Mouse (Mus musculus) heart, embryonic 14.5 days (tissue): ENCODE measurements around the gene Agpat2. TPM values are rescaled to one million over a fixed set of nuclear protein-coding genes. Genes with fewer than 3 reads are reported as not detected.
A peak's percentile ranks its signal among the peaks of the same experiment; 100 is the strongest.

Source experiments
- ATAC-seq: fragments of 200-750 bp; cut with Nextera tagmentation; 2 replicates; pipeline ENCODE4 v1.8.0; 2017; ENCODE audit warnings: low read depth, moderate TSS enrichment; ENCODE audit not compliant: insufficient number of reproducible peaks, insufficient read depth, low FRiP score
- H3K27ac ChIP-seq, 2 experiments: fragments of 200-500 bp in 1 of 2; fragments of 300-500 bp in 1 of 2; sonication (generic) in 1 of 2; replicated peaks in 1 of 2; 2 replicates each; pipeline ENCODE4 v1.5.1; 2012 to 2014; ENCODE audit warnings: low read depth in 2 of 2, low read length in 2 of 2, control low read depth in 1 of 2, mild to moderate bottlenecking in 1 of 2, mixed read lengths in 1 of 2; ENCODE audit not compliant: control insufficient read depth in 1 of 2, insufficient read depth in 1 of 2
- H3K27me3 ChIP-seq: fragments of 300-500 bp; sonication (generic); 2 replicates; pipeline ENCODE4 v1.6.1; 2014; ENCODE audit warnings: mild to moderate bottlenecking, low read length, control low read depth; ENCODE audit not compliant: control insufficient read depth, insufficient read depth
- H3K36me3 ChIP-seq: fragments of 300-500 bp; sonication (generic); 2 replicates; pipeline ENCODE4 v1.6.1; 2014; ENCODE audit warnings: mild to moderate bottlenecking, control low read depth, low read length, mixed read lengths; ENCODE audit not compliant: control insufficient read depth, insufficient read depth
- H3K4me1 ChIP-seq, 2 experiments: fragments of 200-500 bp in 1 of 2; fragments of 300-500 bp in 1 of 2; sonication (generic) in 1 of 2; 2 replicates each; pipeline ENCODE4 v1.6.1; 2012 to 2014; ENCODE audit warnings: low read length in 2 of 2, control low read depth in 1 of 2, mixed read lengths in 1 of 2; ENCODE audit not compliant: control insufficient read depth in 2 of 2, insufficient read depth in 2 of 2
- H3K4me2 ChIP-seq: fragments of 300-500 bp; sonication (generic); 2 replicates; pipeline ENCODE4 v1.6.1; 2014; ENCODE audit warnings: mild to moderate bottlenecking, low read length
- H3K4me3 ChIP-seq, 2 experiments: fragments of 200-500 bp in 1 of 2; fragments of 300-500 bp in 1 of 2; sonication (generic) in 1 of 2; 2 replicates each; pipeline ENCODE4 v1.5.1; 2012 to 2014; ENCODE audit warnings: low read length in 2 of 2, mild to moderate bottlenecking in 2 of 2, control low read depth in 1 of 2, low read depth in 1 of 2, moderate library complexity in 1 of 2; ENCODE audit not compliant: control insufficient read depth in 1 of 2, insufficient read depth in 1 of 2
- H3K9ac ChIP-seq: fragments of 300-500 bp; sonication (generic); 2 replicates; pipeline ENCODE4 v1.6.1; 2014; ENCODE audit warnings: mild to moderate bottlenecking, low read length
- H3K9me3 ChIP-seq: fragments of 300-500 bp; sonication (generic); 2 replicates; pipeline ENCODE4 v1.6.1; 2016; ENCODE audit warnings: low read length, control low read depth; ENCODE audit not compliant: control insufficient read depth
- whole genome bisulfite sequencing: fragments of 180-500 bp; shearing (Covaris S2); extraction: QIAGEN DNeasy Blood & Tissue Kit; methylation state at CpG from one replicate; pipeline ENCODE4 v1.1.7; 2014; 5-methylcytosine and 5-hydroxymethylcytosine counted together
- polyA plus RNA-seq: library from polyadenylated mRNA; unstranded; fragments of >200 nt; fragmentation: Nextera tagmentation; extraction: Ambion mirVana; gene quantifications from 2 replicates; pipeline ENCODE4 v1.2.1, GENCODE M21; 2014

The Agpat2 gene
- polyA plus RNA-seq, 1 experiment from 2014 or later: 24.7 TPM

GRCm38 (mm10) chr2:26638572-26638971 is 34.4 kb upstream of the Agpat2 start:
- H3K36me3 ChIP-seq: peaks cover 54% of the 10 kb centered on the region
- peak overlapping the region; percentile 66 to 94; a peak in 3 of 4 replicates for H3K4me3 ChIP-seq
- peak overlapping the region; percentile 87 for H3K4me2 ChIP-seq
- peak overlapping the region; percentile 97 for H3K9ac ChIP-seq
- H3K4me1 ChIP-seq: peaks cover 13 to 20% of the 10 kb centered on the region in 2 experiments
- H3K9me3 ChIP-seq: no peaks in the 10 kb centered on the region
- ATAC-seq: no peak
- 75% methylated on average over 5 of the region's 5 CpGs for WGBS
- H3K27me3 ChIP-seq: no peaks in the 10 kb centered on the region
- H3K27ac ChIP-seq: no peak overlapping the region; a peak in 1 of 4 replicates

- no peaks in the 10 kb centered on the region for H3K27me3 ChIP-seq
- H3K4me2 ChIP-seq: peak overlapping the region; percentile 87
- ATAC-seq: no peak
- no peak overlapping the region for H3K9ac ChIP-seq
- peak overlapping the region in 1 of 2 experiments; percentile 66; a peak in 1 of 4 replicates for H3K4me3 ChIP-seq
- H3K4me1 ChIP-seq: peaks cover 13 to 20% of the 10 kb centered on the region in 2 experiments
- 78% methylated on average over 5 of the region's 5 CpGs for WGBS
- peaks cover 54% of the 10 kb centered on the region for H3K36me3 ChIP-seq
- no peaks in the 10 kb centered on the region for H3K9me3 ChIP-seq
- no peak overlapping the region for H3K27ac ChIP-seq
Measured at GRCm38 (mm10) chr2:26638039-26638438, 33.8 kb upstream of the Agpat2 start.

DNA sequence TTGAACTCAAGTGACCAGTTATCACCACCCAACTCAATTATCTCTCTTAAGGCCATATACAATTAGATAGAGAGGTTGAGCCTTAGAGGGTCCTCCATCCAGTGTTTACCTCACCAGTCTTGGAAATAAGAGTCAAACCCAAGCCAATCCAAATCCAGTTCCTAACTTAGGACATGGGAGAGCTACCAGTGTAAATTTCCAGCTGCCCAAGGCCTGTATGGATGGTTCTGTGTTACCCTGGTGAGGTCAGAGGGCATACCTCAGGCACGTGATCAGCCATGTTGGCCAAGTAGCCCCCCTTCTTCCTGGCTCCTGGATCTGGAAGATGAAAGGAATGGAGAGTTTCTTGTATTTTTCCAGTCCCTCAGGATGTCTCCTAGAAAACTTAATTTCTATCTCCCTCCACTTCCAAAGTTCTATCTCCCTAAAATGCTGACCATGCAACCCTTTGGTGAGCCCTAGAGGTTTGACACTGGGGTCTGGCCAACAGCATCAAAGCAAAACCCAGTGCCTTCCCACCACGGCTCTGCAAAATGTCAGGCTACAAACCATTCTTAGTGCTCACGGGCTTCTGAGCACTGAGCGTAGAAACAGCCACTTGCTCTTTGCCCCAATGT is 33.2 kb upstream of the Agpat2 start:
- H3K36me3 ChIP-seq: peaks cover 54% of the 10 kb centered on the region
- H3K9ac ChIP-seq: no peak overlapping the region
- no peak overlapping the region for H3K27ac ChIP-seq
- ATAC-seq: no peak
- no peaks in the 10 kb centered on the region for H3K9me3 ChIP-seq
- H3K4me3 ChIP-seq: no peak overlapping the region
- 89% methylated on average over 4 of the region's 4 CpGs for WGBS
- peaks cover 13 to 20% of the 10 kb centered on the region in 2 experiments for H3K4me1 ChIP-seq
- H3K27me3 ChIP-seq: no peaks in the 10 kb centered on the region
- H3K4me2 ChIP-seq: no peak overlapping the region

DNA sequence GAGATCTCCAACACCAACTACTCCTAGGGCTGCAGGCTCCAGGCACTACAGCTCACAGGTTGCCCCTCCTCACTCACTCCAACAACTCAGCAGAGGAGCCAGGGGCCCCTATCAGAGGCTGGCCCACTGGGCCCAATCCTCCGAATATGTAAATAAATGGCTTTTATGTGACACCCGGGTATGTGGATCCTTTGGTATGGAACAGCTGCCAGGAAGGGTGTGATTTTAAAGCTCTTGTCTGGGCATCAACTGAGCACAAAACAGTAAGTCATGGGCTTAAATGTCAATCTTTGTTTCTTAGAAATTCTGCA is 32.1 kb upstream of the Agpat2 start:
- WGBS: 57% methylated on average over 2 of the region's 2 CpGs
- Histone ChIP-seq H3K27ac (no peak overlapping the region), H3K36me3 (peaks cover 54% of the 10 kb centered on the region), H3K9me3 (no peaks in the 10 kb centered on the region), H3K4me1 (peaks cover 13 to 20% of the 10 kb centered on the region in 2 experiments), H3K27me3 (no peaks in the 10 kb centered on the region), H3K4me2 (no peak overlapping the region), H3K4me3 (no peak overlapping the region), H3K9ac (no peak overlapping the region)
- ATAC-seq: no peak

- H3K4me2 ChIP-seq: no peak overlapping the region
- no peak overlapping the region for H3K4me3 ChIP-seq
- H3K4me1 ChIP-seq: peaks cover 13 to 20% of the 10 kb centered on the region in 2 experiments
- WGBS: 72% methylated on average over 21 of the region's 21 CpGs
- no peak overlapping the region for H3K9ac ChIP-seq
- H3K27me3 ChIP-seq: no peaks in the 10 kb centered on the region
- H3K27ac ChIP-seq: no peak overlapping the region
- ATAC-seq: no peak
- H3K36me3 ChIP-seq: peaks cover 54% of the 10 kb centered on the region
- H3K9me3 ChIP-seq: no peaks in the 10 kb centered on the region
Measured at GRCm38 (mm10) chr2:26635489-26636324, 31.5 kb upstream of the Agpat2 start.

DNA sequence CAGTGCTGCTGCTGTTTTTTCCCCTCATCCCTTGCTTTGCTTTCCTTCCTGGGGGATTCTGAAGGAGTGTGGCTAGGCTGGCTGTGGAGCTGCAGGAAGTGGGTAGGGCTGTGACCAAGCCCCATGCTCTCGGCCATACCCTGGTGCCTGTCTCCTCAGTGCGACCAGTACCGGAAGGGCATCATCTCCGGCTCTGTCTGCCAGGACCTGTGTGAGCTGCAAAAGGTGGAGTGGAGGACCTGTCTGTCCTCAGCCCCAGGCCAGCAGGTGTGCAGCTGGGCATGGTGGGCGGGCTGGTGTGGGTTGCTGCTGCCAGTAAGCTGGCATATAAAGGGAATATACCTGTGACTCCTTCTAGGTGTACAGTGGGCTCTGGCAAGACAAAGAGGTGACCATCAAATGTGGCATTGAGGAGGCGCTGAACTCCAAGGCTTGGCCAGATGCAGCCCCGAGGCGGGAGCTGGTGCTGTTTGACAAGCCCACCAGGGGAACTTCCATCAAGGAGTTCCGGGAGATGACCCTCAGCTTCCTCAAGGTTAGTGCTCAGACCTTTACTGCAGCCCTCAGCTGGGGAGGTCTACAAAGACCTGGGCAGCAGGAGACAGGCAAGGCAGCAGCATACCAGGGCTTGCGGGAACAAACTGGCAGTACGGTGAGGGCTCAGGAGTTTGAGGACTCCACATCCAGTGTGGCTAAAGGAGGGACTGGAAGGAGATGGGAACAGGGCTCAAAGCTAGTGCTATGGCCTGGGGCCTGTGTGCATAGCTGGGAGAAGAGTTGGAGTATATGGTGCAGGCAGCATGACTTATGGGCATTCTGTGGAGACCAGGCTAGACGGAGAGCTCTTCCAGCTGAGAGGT is 30.6 kb upstream of the Agpat2 start:
- H3K36me3 ChIP-seq: peaks cover 54% of the 10 kb centered on the region
- 62% methylated on average over 12 of the region's 12 CpGs for WGBS
- H3K27ac ChIP-seq: no peak overlapping the region
- H3K4me1 ChIP-seq: peaks cover 9 to 16% of the 10 kb centered on the region in 2 experiments
- ATAC-seq: no peak
- H3K4me2 ChIP-seq: no peak overlapping the region
- H3K4me3 ChIP-seq: no peak overlapping the region
- H3K9ac ChIP-seq: no peak overlapping the region
- no peaks in the 10 kb centered on the region for H3K9me3 ChIP-seq
- no peaks in the 10 kb centered on the region for H3K27me3 ChIP-seq

DNA sequence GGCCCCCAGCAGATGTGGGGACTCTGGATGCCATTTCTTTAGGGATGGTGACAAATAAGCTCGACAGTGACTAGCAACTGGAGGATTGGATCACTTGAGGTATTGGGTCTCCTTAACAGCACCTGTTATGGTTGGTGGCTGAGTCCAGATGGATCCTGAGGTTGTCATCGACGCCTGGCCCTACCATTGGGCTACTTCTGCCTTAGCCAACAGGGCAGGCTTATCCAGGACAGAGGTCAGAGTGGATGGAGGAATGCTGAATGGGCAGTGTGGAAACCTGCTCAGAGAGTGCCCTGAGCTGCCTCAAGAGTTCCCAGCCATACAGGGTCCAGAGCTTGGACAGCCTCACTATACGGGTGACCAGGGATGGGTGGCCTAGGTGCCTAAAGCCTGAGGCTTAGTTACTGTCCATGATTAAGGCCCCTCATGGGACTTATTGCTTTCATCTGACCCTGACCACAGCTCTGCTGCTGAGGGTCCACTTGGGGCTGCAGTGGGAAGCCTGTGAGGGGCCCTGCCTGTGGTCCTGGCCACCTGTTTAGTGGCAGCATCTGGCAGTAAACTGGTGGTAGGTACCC is 29.8 kb upstream of the Agpat2 start:
- no peaks in the 10 kb centered on the region for H3K9me3 ChIP-seq
- 64% methylated on average over 4 of the region's 4 CpGs for WGBS

More for the DNA sequence above, 29.8 kb upstream of the Agpat2 start:
- Histone ChIP-seq H3K4me1 (peaks cover 10 to 13% of the 10 kb centered on the region in 2 experiments), H3K4me2 (no peak overlapping the region), H3K36me3 (peaks cover 54% of the 10 kb centered on the region), H3K9ac (no peak overlapping the region), H3K4me3 (no peak overlapping the region), H3K27me3 (no peaks in the 10 kb centered on the region), H3K27ac (no peak overlapping the region)
- ATAC-seq: no peak
